Mouse (Mus musculus): ENCODE results near the gene Pex11b. TPM values are rescaled to one million over a fixed set of nuclear protein-coding genes. Genes with fewer than 3 reads are reported as not detected.
A peak's percentile ranks its signal among the peaks of the same experiment; 100 is the strongest.

Gene Pex11b
- polyA plus RNA-seq, 1 experiment from 2014 or later: 44.4 TPM

DNA sequence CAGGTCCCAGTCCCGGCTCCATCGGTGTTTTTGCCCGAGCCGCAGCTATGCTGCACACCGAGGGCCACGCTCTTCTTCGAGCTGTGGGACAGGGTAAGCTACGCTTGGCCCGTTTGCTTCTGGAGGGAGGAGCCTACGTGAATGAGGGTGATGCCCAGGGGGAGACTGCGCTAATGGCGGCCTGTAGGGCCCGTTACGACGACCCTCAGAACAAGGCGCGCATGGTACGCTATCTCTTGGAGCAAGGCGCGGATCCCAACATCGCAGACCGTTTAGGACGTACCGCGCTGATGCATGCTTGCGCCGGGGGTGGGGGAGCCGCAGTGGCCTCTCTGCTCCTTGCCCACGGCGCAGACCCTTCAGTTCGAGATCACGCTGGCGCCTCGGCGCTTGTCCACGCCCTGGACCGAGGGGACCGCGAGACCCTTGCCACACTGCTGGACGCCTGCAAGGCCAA is 37.7 kb upstream of the Pex11b start:
- Histone ChIP-seq H3K27me3 (replicated peaks; ENCODE audit: control insufficient read depth, insufficient read depth, low read length) (peaks cover 20% of the 10 kb centered on the region), H3K4me2 (ENCODE audit: low read depth, low read length) (peak overlapping the region; percentile 90), H3K9ac (ENCODE audit: low read depth, low read length) (peak overlapping the region; percentile 72), H3K36me3 (ENCODE audit: control insufficient read depth, insufficient read depth, low read length) (no peaks in the 10 kb centered on the region), H3K4me1 (ENCODE audit: control insufficient read depth, insufficient read depth, low read length) (peaks cover 27% of the 10 kb centered on the region), H3K27ac (ENCODE audit: low read length) (peak overlapping the region; percentile 66), H3K4me3 (ENCODE audit: low read length) (peak overlapping the region; percentile 56), H3K9me3 (ENCODE audit: control insufficient read depth, low read length) (no peaks in the 10 kb centered on the region)
- WGBS: under 1% methylated on average over 40 of the region's 40 CpGs
- ATAC-seq: no peak

DNA sequence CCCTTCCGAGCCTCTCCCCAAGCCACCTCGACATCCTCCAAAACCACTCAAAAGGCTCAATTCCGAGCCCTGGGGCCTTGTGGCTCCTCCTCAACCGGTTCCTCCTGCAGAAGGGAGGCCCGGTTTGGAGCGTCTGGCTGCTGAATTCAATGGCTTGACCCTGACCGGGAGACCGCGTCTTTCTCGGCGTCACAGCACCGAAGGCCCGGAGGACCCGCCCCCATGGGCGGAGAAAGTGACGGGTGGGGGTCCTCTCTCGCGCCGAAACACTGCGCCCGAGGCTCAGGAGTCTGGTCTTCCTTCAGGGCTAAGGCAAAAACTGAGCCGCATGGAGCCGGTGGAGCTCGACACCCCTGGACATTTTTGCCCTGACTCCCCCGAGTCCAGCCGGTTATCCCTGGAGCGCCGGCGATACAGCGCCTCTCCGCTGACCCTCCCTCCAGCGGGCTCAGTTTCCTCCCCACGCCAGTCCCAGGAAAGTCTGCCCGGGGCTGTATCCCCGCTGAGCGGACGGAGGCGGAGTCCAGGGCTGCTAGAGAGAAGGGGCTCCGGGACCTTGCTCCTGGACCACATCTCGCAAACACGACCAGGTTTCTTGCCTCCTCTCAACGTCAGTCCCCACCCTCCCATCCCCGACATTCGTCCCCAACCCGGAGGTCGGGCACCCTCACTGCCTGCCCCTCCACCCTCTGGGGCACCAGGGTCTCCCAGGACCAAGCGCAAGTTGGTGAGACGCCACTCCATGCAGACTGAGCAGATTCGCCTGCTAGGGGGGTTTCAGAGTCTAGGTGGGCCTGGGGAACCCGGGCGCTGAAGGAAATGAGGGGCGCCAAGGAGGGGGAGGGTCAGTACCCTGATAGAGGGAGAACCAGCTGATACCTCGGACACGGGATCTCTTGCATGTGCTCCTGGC is 36.8 kb upstream of the Pex11b start:
- ATAC-seq: no peak
- Histone ChIP-seq H3K9ac (ENCODE audit: low read depth, low read length) (peak overlapping the region; percentile 72), H3K36me3 (ENCODE audit: control insufficient read depth, insufficient read depth, low read length) (no peaks in the 10 kb centered on the region), H3K4me2 (ENCODE audit: low read depth, low read length) (peak overlapping the region; percentile 90), H3K27ac (ENCODE audit: low read length) (peak overlapping the region; percentile 66), H3K4me3 (ENCODE audit: low read length) (peak overlapping the region; percentile 56), H3K9me3 (ENCODE audit: control insufficient read depth, low read length) (no peaks in the 10 kb centered on the region), H3K4me1 (ENCODE audit: control insufficient read depth, insufficient read depth, low read length) (peaks cover 24% of the 10 kb centered on the region), H3K27me3 (replicated peaks; ENCODE audit: control insufficient read depth, insufficient read depth, low read length) (peaks cover 20% of the 10 kb centered on the region)
- 2% methylated on average over 51 of the region's 54 CpGs for WGBS

DNA sequence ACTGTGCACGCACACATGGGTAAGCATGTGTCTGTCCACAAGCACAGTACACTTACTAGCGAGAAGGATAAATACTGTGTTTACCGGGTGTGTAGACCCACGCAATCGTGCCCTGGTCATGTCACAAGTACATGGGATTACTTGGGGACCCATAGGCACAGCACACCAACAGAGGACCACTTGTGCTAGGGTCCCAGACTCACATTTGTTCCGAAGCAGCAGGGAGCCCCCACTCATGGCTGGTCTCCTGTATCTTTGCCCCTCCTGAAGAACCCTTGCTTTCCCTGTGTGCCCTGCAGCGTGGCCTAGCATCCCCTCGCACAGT is 36.1 kb upstream of the Pex11b start:
- H3K4me1 ChIP-seq (ENCODE audit: control insufficient read depth, insufficient read depth, low read length): peaks cover 28% of the 10 kb centered on the region
- WGBS: 53% methylated on average over 8 of the region's 8 CpGs
- no peak for ATAC-seq

DNA sequence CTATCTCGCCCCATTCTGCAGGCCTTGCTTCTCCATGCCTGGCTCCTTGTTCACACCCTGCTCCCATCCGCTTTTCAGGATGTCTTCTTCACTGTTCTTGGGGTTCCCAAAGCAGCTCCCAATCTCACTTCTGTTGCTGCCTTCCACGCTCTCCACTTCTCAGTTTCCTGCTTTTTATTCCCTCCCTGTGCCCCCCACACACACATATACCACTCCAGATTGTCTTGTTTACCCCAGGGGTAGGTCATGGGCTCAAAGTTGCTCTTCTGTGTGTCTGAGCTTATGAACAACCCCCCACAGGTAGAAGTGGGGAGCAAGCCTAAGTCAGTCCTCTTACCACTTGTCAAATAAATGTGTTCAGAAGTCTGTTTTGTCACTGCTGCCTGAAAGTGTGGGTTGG is 35.8 kb upstream of the Pex11b start:
- Histone ChIP-seq H3K4me1 (ENCODE audit: control insufficient read depth, insufficient read depth, low read length) (peaks cover 29% of the 10 kb centered on the region), H3K27ac (ENCODE audit: low read length) (no peak overlapping the region), H3K4me2 (ENCODE audit: low read depth, low read length) (no peak overlapping the region), H3K9me3 (ENCODE audit: control insufficient read depth, low read length) (no peaks in the 10 kb centered on the region), H3K4me3 (ENCODE audit: low read length) (no peak overlapping the region), H3K36me3 (ENCODE audit: control insufficient read depth, insufficient read depth, low read length) (no peaks in the 10 kb centered on the region), H3K9ac (ENCODE audit: low read depth, low read length) (no peak overlapping the region), H3K27me3 (replicated peaks; ENCODE audit: control insufficient read depth, insufficient read depth, low read length) (peaks cover 20% of the 10 kb centered on the region)
- WGBS: 82% methylated on average over 3 of the region's 3 CpGs
- ATAC-seq: no peak

More for the DNA sequence above, 36.1 kb upstream of the Pex11b start:
- peak overlapping the region; percentile 72 for H3K9ac ChIP-seq (ENCODE audit: low read depth, low read length)
- no peaks in the 10 kb centered on the region for H3K9me3 ChIP-seq (ENCODE audit: control insufficient read depth, low read length)
- no peak overlapping the region for H3K27ac ChIP-seq (ENCODE audit: low read length)
- H3K4me3 ChIP-seq (ENCODE audit: low read length): no peak overlapping the region
- peak overlapping the region; percentile 90; the same call in 1 of the 2 replicates for H3K4me2 ChIP-seq (ENCODE audit: low read depth, low read length)
- H3K36me3 ChIP-seq (ENCODE audit: control insufficient read depth, insufficient read depth, low read length): no peaks in the 10 kb centered on the region
- H3K27me3 ChIP-seq (replicated peaks; ENCODE audit: control insufficient read depth, insufficient read depth, low read length): peaks cover 20% of the 10 kb centered on the region

DNA sequence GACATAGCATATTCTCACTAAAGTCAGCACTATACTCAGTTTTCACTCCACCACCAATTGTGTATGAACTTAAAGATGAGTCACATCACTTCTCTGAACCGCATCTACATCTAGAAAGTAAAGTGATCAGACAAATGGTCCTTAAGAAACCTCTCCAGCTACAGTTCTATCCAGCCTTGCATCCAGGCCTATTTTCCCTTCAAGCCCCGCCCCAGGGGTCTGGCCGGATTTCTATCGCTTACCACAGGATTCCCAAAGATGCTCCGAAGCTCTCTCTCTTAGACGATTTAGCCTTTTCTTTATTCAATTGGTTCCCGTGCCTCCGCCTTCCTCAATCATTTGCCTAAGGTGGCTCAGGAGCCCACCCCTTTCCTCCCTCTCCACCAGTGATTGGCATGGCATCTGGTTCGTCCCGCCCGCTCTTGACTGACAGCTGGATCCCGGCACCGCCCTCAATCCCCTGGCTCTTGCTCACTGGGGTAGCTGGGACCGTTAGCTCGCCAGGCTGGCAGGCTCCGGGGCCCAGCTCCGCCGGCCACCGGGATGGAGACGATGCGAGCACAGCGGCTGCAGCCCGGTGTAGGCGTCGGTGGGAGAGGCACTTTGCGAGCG is 34.4 kb upstream of the Pex11b start, which contains the start of gene Lix1l:
Lix1l (plus strand) TSS at position 511 of the 612 bp plus-strand sequence.
- peak; percentile 91 for ATAC-seq
- Histone ChIP-seq H3K9ac (ENCODE audit: low read depth, low read length) (peak within 1 kb of the TSS; percentile 78), H3K27me3 (replicated peaks; ENCODE audit: control insufficient read depth, insufficient read depth, low read length) (peaks cover 20% of the 10 kb centered on the region), H3K4me2 (ENCODE audit: low read depth, low read length) (peak within 1 kb of the TSS; percentile 72), H3K4me3 (ENCODE audit: low read length) (peak within 1 kb of the TSS; percentile 66), H3K4me1 (ENCODE audit: control insufficient read depth, insufficient read depth, low read length) (peaks cover 29% of the 10 kb centered on the region), H3K27ac (ENCODE audit: low read length) (peak within 1 kb of the TSS; percentile 95), H3K36me3 (ENCODE audit: control insufficient read depth, insufficient read depth, low read length) (no peaks in the 10 kb centered on the region), H3K9me3 (ENCODE audit: control insufficient read depth, low read length) (no peaks in the 10 kb centered on the region)
- WGBS: under 1% methylated on average over 27 of the region's 27 CpGs

DNA sequence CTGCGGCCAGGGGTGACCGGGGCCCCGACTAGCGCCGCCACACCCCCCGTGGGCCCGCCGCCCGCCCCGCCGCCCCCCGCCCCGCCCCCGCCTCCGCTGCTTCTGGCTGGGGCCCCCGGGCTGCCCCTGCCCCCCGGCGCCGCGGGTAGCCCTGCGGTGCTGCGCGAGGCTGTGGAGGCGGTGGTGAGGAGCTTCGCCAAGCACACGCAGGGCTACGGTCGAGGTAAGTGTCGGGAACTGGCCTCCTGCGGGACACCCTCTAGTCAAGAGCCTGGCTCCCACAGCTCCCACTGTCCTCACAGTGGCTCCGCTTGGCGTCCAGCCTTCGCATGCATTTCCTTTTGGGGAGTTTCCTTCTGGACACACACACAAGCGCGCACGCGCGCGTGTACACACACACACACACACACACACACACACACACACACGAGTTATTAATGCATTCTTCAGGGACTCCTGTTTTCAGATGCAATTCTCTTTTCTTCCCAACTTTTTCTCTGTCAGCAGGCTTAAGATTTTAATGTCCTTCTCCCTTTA is 33.9 kb upstream of the Pex11b start:
- H3K9ac ChIP-seq (ENCODE audit: low read depth, low read length): peak overlapping the region; percentile 78
- WGBS: 2% methylated on average over 35 of the region's 40 CpGs
- H3K4me3 ChIP-seq (ENCODE audit: low read length): peak overlapping the region; percentile 66
- no peaks in the 10 kb centered on the region for H3K36me3 ChIP-seq (ENCODE audit: control insufficient read depth, insufficient read depth, low read length)
- H3K4me2 ChIP-seq (ENCODE audit: low read depth, low read length): peak overlapping the region; percentile 72
- H3K9me3 ChIP-seq (ENCODE audit: control insufficient read depth, low read length): no peaks in the 10 kb centered on the region
- peak overlapping the region; percentile 95 for H3K27ac ChIP-seq (ENCODE audit: low read length)
- peaks cover 20% of the 10 kb centered on the region for H3K27me3 ChIP-seq (replicated peaks; ENCODE audit: control insufficient read depth, insufficient read depth, low read length)
- H3K4me1 ChIP-seq (ENCODE audit: control insufficient read depth, insufficient read depth, low read length): peaks cover 28% of the 10 kb centered on the region
- peak; percentile 69 for ATAC-seq

DNA sequence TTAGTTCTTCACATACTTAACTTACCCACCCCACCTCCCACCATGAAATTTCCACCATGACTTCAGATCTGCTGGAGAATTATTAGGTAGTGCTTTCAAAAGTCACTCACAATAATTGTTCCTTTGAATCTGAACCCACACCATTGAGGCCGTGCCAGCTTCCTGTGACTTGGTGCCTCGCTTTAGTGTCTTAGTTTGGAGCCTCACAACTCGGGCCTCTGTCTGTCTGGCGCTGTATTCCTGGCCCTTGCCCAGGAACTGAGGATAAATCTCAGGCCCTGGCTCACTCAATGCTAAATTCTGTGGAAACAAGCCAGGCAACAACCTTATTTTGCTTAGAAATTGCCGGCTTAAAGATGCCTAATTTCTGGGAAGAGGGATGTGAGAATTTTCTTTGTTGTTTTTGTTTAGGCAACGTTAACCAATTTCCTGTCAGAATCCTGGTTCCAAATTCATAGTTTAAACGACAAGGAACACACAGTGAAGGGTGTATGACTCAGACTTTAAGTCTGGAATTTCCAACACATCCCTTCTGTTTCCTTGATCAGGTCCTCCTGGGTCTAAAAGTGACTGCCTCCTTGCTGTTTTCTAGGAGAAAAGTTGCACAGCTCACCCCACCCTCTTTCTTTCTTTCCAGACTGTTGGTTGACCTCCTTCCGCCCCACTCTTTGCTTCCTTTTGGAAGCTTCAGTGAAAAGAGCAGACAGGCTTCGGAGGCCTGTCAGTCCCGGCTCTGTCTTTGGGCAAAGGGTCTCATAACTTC is 33.1 kb upstream of the Pex11b start:
- ATAC-seq: no peak
- Histone ChIP-seq H3K4me2 (ENCODE audit: low read depth, low read length) (peak overlapping the region; percentile 72), H3K4me3 (ENCODE audit: low read length) (peak overlapping the region; percentile 66), H3K27ac (ENCODE audit: low read length) (peak overlapping the region; percentile 95), H3K4me1 (ENCODE audit: control insufficient read depth, insufficient read depth, low read length) (peaks cover 22% of the 10 kb centered on the region), H3K36me3 (ENCODE audit: control insufficient read depth, insufficient read depth, low read length) (no peaks in the 10 kb centered on the region), H3K9me3 (ENCODE audit: control insufficient read depth, low read length) (no peaks in the 10 kb centered on the region), H3K27me3 (replicated peaks; ENCODE audit: control insufficient read depth, insufficient read depth, low read length) (peaks cover 16% of the 10 kb centered on the region), H3K9ac (ENCODE audit: low read depth, low read length) (peak overlapping the region; percentile 78)
- WGBS: 29% methylated on average over 10 of the region's 10 CpGs

DNA sequence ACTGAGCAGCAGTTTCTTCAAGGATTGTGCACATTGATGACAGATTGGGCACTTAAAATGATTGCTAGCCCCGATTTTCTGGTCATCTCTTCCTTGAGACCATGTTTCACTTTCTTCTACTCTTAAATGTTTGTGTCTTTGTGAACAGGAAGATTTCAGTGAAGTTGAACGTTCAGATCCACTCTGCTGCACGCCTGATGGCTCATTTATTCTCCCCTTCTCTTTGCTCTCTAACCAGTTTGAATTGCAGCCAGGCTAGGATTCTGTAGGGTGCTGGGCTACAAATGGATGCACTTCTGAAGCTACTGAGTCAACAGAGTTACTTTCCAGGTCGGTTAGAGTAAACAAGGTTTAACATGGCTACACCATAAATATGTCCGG is 32.5 kb upstream of the Pex11b start:
- Histone ChIP-seq H3K4me3 (ENCODE audit: low read length) (peak overlapping the region; percentile 66), H3K9ac (ENCODE audit: low read depth, low read length) (peak overlapping the region; percentile 78)
- 23% methylated on average over 5 of the region's 5 CpGs for WGBS

More for the DNA sequence above, 32.5 kb upstream of the Pex11b start:
- no peak for ATAC-seq
- H3K27me3 ChIP-seq (replicated peaks; ENCODE audit: control insufficient read depth, insufficient read depth, low read length): peaks cover 12% of the 10 kb centered on the region
- H3K36me3 ChIP-seq (ENCODE audit: control insufficient read depth, insufficient read depth, low read length): no peaks in the 10 kb centered on the region
- peak overlapping the region; percentile 72 for H3K4me2 ChIP-seq (ENCODE audit: low read depth, low read length)
- H3K4me1 ChIP-seq (ENCODE audit: control insufficient read depth, insufficient read depth, low read length): peaks cover 17% of the 10 kb centered on the region
- peak overlapping the region; percentile 95 for H3K27ac ChIP-seq (ENCODE audit: low read length)
- no peaks in the 10 kb centered on the region for H3K9me3 ChIP-seq (ENCODE audit: control insufficient read depth, low read length)

Measured in intestine, embryonic 16.5 days (tissue).